Mouse (Mus musculus): ENCODE results near the gene Spast.

DNA sequence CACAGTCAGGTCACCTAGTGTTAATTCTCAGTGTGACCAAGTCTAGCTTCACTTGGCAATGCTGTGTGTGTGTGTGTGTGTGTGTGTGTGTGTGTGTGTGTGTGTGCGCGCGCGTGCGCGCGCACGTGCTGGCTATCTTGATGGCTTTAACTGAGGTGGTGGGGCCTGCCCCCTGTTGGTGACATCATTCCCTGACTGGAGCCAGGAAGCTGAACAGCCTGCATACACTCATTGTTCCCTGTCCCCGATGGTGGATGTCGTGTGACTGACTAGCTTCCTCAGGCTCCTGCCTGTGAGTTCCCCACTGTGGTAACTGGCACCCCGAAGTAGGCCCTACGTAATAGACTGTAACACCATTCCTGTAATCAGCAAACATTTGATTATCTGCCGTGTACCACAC lies 92.7 kb downstream of the Spast start:
- TF ChIP-seq CTCF (IDR thresholded peaks at IDR 0.05; ENCODE audit: low read depth, low read length) (no peak), POLR2A (IDR thresholded peaks at IDR 0.05; ENCODE audit: borderline replicate concordance, low read depth, low read length) (no peak)

Data from bone marrow macrophage, adult 2 months (primary cell).